Mouse (Mus musculus) G1E (cell line): ENCODE results near the gene Znrf1.

ENCODE experiments used
- CTCF ChIP-seq: IDR thresholded peaks from 2 replicates; pipeline ENCODE4 v1.5.1; 2012; ENCODE audit warnings: low read depth, low read length, inconsistent platforms, mixed read lengths
- GATA1 ChIP-seq: IDR thresholded peaks from 2 replicates; pipeline ENCODE4 v1.6.1; 2012; ENCODE audit warnings: borderline replicate concordance, low read length, inconsistent platforms, mixed read lengths
- POLR2AphosphoS5 ChIP-seq: IDR thresholded peaks from 2 replicates; pipeline ENCODE4 v1.6.1; 2012; ENCODE audit warnings: low read depth, low read length, inconsistent platforms; ENCODE audit not compliant: insufficient replicate concordance
- TAL1 ChIP-seq: conservative IDR thresholded peaks from 2 replicates; pipeline ENCODE4 v1.6.1; 2012; ENCODE audit warnings: low read depth, low read length, inconsistent platforms, mixed read lengths

GRCm38 (mm10) chr8:111595712-111596484, 60.0 kb downstream of the Znrf1 start:
- TF ChIP-seq CTCF (no peak), GATA1 (no peak), TAL1 (peak; percentile 59), POLR2AphosphoS5 (no peak)
